20 mouse cellular contexts compared by ENCODE assay signal in the genomic region with DNA sequence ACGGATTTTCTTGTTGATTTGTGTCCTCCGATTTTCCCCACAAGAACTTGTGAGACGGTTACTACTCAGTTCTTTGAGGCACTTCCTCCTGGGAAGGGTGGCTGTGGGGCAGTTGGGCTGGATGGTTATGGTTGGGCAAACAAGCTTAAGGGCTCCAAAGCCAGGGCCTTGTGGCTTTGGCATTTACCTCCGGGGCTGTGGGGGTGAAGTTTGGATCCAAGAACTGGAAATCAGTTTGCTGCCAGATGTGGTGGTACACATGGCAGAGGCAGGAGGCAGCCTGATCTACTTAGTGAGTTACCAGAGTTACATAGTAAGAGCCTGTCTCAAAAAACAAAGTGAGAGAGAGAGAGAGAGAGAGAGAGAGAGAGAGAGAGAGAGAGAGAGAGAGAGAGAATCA.
"Had no signal": no experiment of that assay in that cellular context is flagged by ENCODE, and none has a peak within 500 bp of the region (broad histone marks: within the 10 kb centered on the region; RNA-seq: fewer than 3 reads in every experiment).

No protein-coding gene starts in this region.

- DNase-seq: kidney, adult 9 months; kidney, postnatal 25 days; layer of hippocampus, adult 9-11 months; left cerebral cortex, postnatal 4 days; liver, postnatal 0 days; lung, postnatal 10 days; lung, postnatal 36 days; thymus, adult 18-20 months; thymus, postnatal 4 days had no signal

- H3K27ac ChIP-seq: kidney, postnatal 0 days; limb, embryonic 12.5 days; limb, embryonic 15.5 days; liver, embryonic 14.5 days; lung, embryonic 15.5 days; midbrain, embryonic 10.5 days; midbrain, embryonic 13.5 days; neural tube, embryonic 13.5 days had no signal

- H3K4me3 ChIP-seq: layer of hippocampus, adult 2 months; limb, embryonic 12.5 days; limb, embryonic 15.5 days; lung, embryonic 15.5 days; megakaryocyte, embryonic 14.5 days; midbrain, embryonic 10.5 days; midbrain, embryonic 13.5 days; myocyte; neural tube, embryonic 13.5 days had no signal
